Mouse (Mus musculus): Measurements from ENCODE around the gene Pitx1.

Gene Pitx1

GRCm38 (mm10) chr13:55775056-55775455 is 60.9 kb downstream of the Pitx1 start:
- no peak for DNase-seq (ENCODE audit: low spot score)

All from ovary, postnatal 10 days (tissue).